Mouse (Mus musculus): Measurements from ENCODE around the gene Itgb5.

DNA sequence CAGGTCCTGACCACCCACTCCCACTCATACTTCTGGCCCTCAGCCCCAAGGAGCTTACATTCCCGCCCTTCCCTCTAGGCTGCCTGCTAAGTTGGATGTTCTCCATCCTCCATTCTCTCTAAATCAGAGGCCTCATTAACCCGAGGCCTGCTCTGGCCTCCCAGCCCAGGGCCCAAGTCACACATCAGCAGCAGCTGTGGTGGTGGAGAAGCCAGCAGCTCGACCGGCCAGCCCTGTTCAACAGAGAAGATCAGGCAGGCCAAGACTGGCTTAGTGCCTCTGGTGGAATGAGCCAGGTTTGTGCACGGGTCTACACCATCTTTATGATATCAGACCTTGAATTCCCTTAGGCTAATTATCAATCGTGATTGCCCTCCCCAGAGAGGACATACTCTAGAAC lies 101.3 kb downstream of the Itgb5 start:
- TF ChIP-seq CTCF (IDR thresholded peaks at IDR 0.05; ENCODE audit: low read depth) (no peak), EP300 (IDR thresholded peaks at IDR 0.05; ENCODE audit: low read depth) (no peak)

Data from liver, embryonic 14.5 days (tissue).